Mouse (Mus musculus) kidney, adult 2 months (tissue): ENCODE measurements around the gene Fbxl19. TPM values are rescaled to one million over a fixed set of nuclear protein-coding genes. Genes with fewer than 3 reads are reported as not detected.

Experiments
- DNase-seq: peaks from one replicate; pipeline ENCODE4 v3.0.0; 2021
- H3K27ac ChIP-seq: fragments of 200-500 bp; 2 replicates; pipeline ENCODE4 v1.5.1; 2012; ENCODE audit warnings: low read depth, low read length, control low read depth, inconsistent platforms; ENCODE audit not compliant: insufficient read depth
- H3K27me3 ChIP-seq: fragments of 200-500 bp; replicated peaks from 2 replicates; pipeline ENCODE4 v1.6.1; 2012; ENCODE audit warnings: mild to moderate bottlenecking, moderate library complexity, low read length, inconsistent platforms; ENCODE audit not compliant: control insufficient read depth, insufficient read depth
- H3K36me3 ChIP-seq: fragments of 200-500 bp; 2 replicates; pipeline ENCODE4 v1.6.1; 2012; ENCODE audit warnings: mild to moderate bottlenecking, moderate library complexity, low read length, inconsistent platforms; ENCODE audit not compliant: control insufficient read depth, insufficient read depth
- H3K4me1 ChIP-seq: fragments of 200-500 bp; 2 replicates; pipeline ENCODE4 v1.6.1; 2011; ENCODE audit warnings: low read length; ENCODE audit not compliant: control insufficient read depth, insufficient read depth
- H3K4me3 ChIP-seq: fragments of 200-500 bp; 2 replicates; pipeline ENCODE4 v1.5.1; 2011; ENCODE audit warnings: mild to moderate bottlenecking, low read depth, low read length, control low read depth; ENCODE audit not compliant: insufficient read depth
- CTCF ChIP-seq: fragments of 200-500 bp; conservative IDR thresholded peaks from 2 replicates; pipeline ENCODE4 v1.5.1; 2011; ENCODE audit warnings: low read depth, mild to moderate bottlenecking, control low read depth, low read length, moderate library complexity, mixed read lengths; ENCODE audit not compliant: insufficient read depth, insufficient read length
- POLR2A ChIP-seq: fragments of 200-500 bp; IDR thresholded peaks from one replicate; pipeline ENCODE4 v1.6.1; 2011; ENCODE audit warnings: low read depth, low read length, control low read depth
- WGBS: fragments of 180-500 bp; shearing (Covaris S2); methylation state at CpG from one replicate; pipeline ENCODE4 v1.1.7; 2018; 5-methylcytosine and 5-hydroxymethylcytosine counted together
- polyA plus RNA-seq: library from polyadenylated mRNA; depleted of rRNA; stranded (reverse); fragments of >200 nt; gene quantifications from 2 replicates; pipeline ENCODE4 v1.2.3, GENCODE M21; 2012

The Fbxl19 gene
- polyA plus RNA-seq, 1 experiment, result 14.6 TPM

DNA sequence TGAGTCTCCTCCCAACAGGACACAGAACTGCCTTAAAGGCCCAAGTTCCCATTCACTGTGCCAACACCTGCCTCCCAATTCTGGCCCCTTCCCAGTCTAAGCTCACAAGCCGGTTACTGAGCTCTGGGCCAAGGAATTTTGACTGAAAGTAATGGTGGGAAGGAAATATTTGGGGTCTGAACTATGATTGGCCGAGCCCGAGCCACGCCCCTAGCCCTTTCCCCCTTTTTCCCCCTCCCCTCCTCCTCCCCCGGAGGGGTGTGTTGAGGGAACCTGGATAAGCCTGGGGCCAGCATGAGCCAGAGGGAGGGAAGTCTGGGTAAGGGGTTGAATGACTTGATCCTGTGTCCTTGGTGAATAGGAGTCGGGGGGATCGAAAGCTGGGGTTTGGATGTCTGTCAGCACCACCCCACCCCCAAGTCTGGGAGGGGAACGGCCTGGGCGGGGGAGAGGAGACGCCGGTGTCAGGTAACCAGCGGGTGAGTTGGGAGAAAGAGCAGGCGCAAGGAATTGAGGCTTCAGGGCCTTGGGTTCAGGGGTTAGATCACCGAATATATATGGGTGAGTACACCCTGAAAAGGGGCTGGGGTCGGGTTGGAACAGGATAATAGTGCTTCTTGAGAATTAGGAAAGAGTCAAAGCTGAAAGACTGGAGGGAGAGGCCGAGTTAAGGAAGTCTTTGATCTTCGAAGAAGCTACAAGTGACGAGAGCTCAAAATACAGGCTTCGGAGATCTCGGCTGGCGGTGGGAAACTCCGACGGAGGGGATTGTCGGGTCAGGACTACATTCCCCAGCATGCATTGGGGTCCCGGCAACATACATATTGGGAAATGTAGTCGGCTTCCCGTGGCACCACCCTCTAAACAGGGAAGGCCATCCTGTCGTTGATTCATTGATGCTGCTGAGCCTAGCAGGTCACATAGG is 31.6 kb upstream of the Fbxl19 start, which contains the start of gene Ctf1:
Ctf1 (plus strand) TSS at position 276 of the 925 bp plus-strand sequence.
- Histone ChIP-seq H3K27me3 (no peaks in the 10 kb centered on the region), H3K4me1 (peaks cover 12% of the 10 kb centered on the region; the same call in 1 of the 2 replicates), H3K27ac (peak within 1 kb of the TSS; percentile 85), H3K4me3 (peak within 1 kb of the TSS; percentile 55), H3K36me3 (no peaks in the 10 kb centered on the region)
- peak; percentile 85 for DNase-seq
- 7% methylated on average over 28 of the region's 28 CpGs for WGBS
- TF ChIP-seq CTCF (no peak), POLR2A (no peak)

DNA sequence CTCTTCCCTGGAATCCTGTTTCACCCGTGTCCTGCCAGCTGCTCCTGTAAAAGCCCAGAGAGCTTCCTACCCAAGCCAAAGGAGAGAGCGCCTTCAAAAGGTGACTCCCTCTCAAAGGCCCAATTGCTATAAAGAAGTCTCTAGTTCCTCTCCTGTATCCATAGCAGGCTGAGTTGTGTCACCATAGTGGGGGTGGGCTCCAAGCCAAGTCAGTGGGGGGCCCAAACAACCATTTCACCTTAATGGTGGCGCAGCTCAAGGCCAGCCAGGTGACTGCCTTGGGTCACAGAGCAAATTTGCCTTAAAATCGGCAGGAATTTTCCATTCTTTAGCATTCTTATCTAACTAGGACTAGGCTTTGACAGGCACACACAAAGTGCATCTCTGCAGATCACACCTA is 29.5 kb upstream of the Fbxl19 start:
- no peak for TF ChIP-seq CTCF
- no peak for TF ChIP-seq POLR2A
- H3K4me1 ChIP-seq, result peaks cover 11% of the 10 kb centered on the region; the same call in 1 of the 2 replicates
- H3K27me3 ChIP-seq, result no peaks in the 10 kb centered on the region
- no peak for DNase-seq
- no peaks in the 10 kb centered on the region for H3K36me3 ChIP-seq
- no peak overlapping the region for H3K4me3 ChIP-seq
- WGBS, result 83% methylated on average over 4 of the region's 4 CpGs
- H3K27ac ChIP-seq, result no peak overlapping the region

DNA sequence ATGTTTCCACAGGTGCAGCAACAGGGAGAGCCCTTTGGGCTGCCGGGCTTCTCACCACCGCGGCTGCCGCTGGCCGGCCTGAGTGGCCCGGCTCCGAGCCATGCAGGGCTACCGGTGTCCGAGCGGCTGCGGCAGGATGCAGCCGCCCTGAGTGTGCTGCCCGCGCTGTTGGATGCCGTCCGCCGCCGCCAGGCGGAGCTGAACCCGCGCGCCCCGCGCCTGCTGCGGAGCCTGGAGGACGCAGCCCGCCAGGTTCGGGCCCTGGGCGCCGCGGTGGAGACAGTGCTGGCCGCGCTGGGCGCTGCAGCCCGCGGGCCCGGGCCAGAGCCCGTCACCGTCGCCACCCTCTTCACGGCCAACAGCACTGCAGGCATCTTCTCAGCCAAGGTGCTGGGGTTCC is 27.4 kb upstream of the Fbxl19 start:
- no peaks in the 10 kb centered on the region for H3K36me3 ChIP-seq

DNA sequence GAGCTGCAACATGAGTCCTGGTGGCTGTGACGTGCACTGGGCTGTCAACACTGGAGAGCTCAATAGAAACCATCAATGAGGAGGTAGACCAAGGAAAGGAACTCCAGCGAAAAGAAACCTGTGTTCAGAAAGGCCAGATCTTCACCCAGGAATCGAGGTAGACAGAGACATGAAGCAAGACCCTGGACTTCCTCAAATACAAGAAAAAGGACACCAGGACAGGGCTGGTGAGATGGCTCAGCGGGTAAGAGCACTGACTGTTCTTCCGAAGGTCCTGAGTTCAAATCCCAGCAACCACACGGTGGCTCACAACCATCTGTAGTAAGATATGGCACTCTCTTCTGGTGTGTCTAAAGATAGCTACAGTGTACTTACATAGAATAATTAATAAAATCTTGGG is 26.0 kb upstream of the Fbxl19 start:
- TF ChIP-seq POLR2A, result no peak
- no peak for TF ChIP-seq CTCF
- no peak overlapping the region for H3K27ac ChIP-seq
- DNase-seq, result no peak
- no peaks in the 10 kb centered on the region for H3K36me3 ChIP-seq
- H3K27me3 ChIP-seq, result no peaks in the 10 kb centered on the region
- 92% methylated on average over 6 of the region's 6 CpGs for WGBS
- H3K4me1 ChIP-seq, result no peaks in the 10 kb centered on the region
- H3K4me3 ChIP-seq, result no peak overlapping the region

More for the DNA sequence above, 27.4 kb upstream of the Fbxl19 start:
- Histone ChIP-seq H3K4me1 (peaks cover 3% of the 10 kb centered on the region; the same call in 1 of the 2 replicates), H3K4me3 (no peak overlapping the region), H3K27me3 (no peaks in the 10 kb centered on the region), H3K27ac (no peak overlapping the region)
- TF ChIP-seq POLR2A (no peak), CTCF (no peak; the same call in 1 of the 2 replicates)
- peak; percentile 81 for DNase-seq
- 1% methylated on average over 41 of the region's 41 CpGs for whole genome bisulfite sequencing

DNA sequence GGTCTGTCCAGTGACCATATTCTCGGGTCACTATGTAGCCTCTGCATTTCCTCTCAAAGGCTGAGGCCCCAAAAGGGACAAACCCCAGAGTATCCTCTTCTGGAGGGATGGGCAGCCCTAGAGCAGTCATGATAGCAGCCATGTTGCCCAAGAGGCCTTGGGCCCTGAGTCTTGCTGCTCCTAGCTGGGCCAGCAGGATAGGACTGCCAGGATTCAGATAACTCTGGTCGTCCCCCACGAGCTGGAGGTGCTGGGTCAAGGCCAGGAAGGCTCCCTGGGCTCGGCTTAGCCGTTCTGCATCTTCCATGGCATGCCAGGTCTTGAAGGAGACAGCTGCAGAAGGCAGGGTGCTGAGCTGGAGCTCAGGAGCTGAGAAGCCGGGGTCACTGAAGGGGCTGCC is 25.1 kb upstream of the Fbxl19 start:
- Histone ChIP-seq H3K36me3 (no peaks in the 10 kb centered on the region), H3K27me3 (no peaks in the 10 kb centered on the region), H3K4me3 (no peak overlapping the region), H3K4me1 (no peaks in the 10 kb centered on the region), H3K27ac (no peak overlapping the region)
- WGBS, result 91% methylated on average over 6 of the region's 6 CpGs
- TF ChIP-seq CTCF, result no peak
- no peak for TF ChIP-seq POLR2A
- no peak for DNase-seq

DNA sequence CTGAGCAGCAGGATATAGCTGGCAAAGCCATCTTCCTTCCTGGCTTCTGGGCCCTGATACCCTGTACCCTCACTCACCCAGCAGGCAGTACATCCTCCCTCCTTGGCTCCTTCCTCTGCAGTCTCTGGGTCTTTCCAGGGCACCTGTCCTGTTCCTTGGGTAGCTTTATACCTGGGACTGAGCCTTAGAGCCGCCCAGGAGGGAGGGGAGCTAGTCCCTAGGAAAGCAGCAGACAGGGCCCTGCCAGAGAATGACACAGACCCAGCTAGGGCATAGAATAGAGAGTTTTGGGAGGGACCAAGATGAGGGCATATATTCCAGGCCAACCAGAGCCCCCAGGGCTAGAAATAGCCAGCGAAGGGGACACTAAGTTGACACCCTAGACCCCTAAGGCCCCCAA is 18.9 kb upstream of the Fbxl19 start:
- no peak for DNase-seq
- Histone ChIP-seq H3K27ac (no peak overlapping the region), H3K27me3 (no peaks in the 10 kb centered on the region), H3K4me1 (no peaks in the 10 kb centered on the region), H3K4me3 (no peak overlapping the region), H3K36me3 (no peaks in the 10 kb centered on the region)
- 71% methylated on average over 2 of the region's 2 CpGs for WGBS
- TF ChIP-seq CTCF (no peak), POLR2A (no peak)

DNA sequence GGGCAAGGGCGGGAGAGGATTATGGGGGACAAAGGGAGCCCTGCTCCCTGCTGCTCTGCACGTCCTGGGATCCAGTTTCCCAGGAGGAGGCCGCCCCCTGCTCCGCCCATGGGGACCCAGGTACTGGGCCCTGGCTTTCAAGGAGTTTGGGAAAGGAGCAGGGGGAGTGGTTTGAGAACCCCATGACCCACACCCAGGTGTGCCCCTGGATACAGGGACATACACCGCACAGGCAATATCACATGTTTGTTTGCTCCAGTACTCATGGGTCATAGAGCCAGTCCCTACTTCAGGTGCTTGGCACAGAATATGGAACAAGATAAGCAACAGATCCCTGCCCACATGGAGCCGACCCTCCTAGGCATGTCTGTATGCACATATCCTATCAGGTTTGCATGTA is 18.4 kb upstream of the Fbxl19 start:
- H3K4me3 ChIP-seq, result no peak overlapping the region
- no peaks in the 10 kb centered on the region for H3K36me3 ChIP-seq
- H3K27me3 ChIP-seq, result no peaks in the 10 kb centered on the region
- no peak for DNase-seq
- WGBS, result 81% methylated on average over 6 of the region's 6 CpGs
- H3K27ac ChIP-seq, result no peak overlapping the region
- TF ChIP-seq POLR2A (no peak), CTCF (no peak)
- no peaks in the 10 kb centered on the region for H3K4me1 ChIP-seq
